Mouse (Mus musculus) lung, postnatal 0 days (tissue): ENCODE measurements around the gene Sestd1.

Experiments
- CTCF ChIP-seq: IDR thresholded peaks from 2 replicates; pipeline ENCODE4 v1.5.1; 2016; ENCODE audit warnings: antibody characterized with exemption, mild to moderate bottlenecking
- EP300 ChIP-seq: IDR thresholded peaks from 2 replicates; pipeline ENCODE4 v1.6.1; 2016; ENCODE audit warnings: antibody characterized with exemption, mild to moderate bottlenecking, control low read depth

- no peak for TF ChIP-seq CTCF
- peak; percentile 98 for TF ChIP-seq EP300
Observed at GRCm38 (mm10) chr2:77162135-77162534, 118.3 kb downstream of the Sestd1 start.
